Mouse (Mus musculus): ENCODE data around the gene Mfsd2b. TPM values are rescaled to one million over a fixed set of nuclear protein-coding genes. Genes with fewer than 3 reads are reported as not detected.

Mfsd2b gene
- polyA plus RNA-seq, 1 experiment from 2014 or later: 0.83 TPM

DNA sequence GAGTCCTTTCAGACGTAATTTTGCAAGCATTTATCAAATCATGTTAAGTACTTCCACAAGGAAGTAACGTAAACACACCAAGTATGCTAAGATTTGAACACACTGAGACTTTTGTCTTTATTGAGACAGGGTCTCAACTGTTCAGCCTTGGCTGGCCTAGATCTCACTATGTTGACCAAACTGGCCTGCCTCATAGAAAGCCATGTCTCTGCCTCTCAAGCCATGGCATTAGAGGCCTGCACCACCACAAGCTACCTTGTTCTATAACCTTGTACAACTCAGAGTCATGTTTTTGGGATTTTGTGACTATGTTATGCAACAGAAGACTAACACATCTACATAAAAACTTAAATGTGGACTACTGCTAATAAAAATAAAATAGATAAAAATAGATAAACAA, 7.9 kb upstream of the Mfsd2b start:
- no peak overlapping the region for H3K4me2 ChIP-seq (ENCODE audit: low read length)
- DNase-seq (ENCODE audit: low spot score) (no peak), ATAC-seq (no peak)
- H3K4me1 ChIP-seq (ENCODE audit: control insufficient read depth, insufficient read depth, low read length): no peaks in the 10 kb centered on the region
- H3K27ac ChIP-seq (ENCODE audit: low read depth, low read length): no peak overlapping the region
- 88% methylated on average over 2 of the region's 2 CpGs for WGBS
- H3K36me3 ChIP-seq (ENCODE audit: control insufficient read depth, insufficient read depth, low read length): peaks cover 40% of the 10 kb centered on the region
- no peak overlapping the region for H3K9ac ChIP-seq (ENCODE audit: low read length)
- H3K9me3 ChIP-seq (replicated peaks; ENCODE audit: control insufficient read depth, low read length): no peaks in the 10 kb centered on the region
- no peak overlapping the region for H3K4me3 ChIP-seq (ENCODE audit: low read depth, low read length)
- H3K27me3 ChIP-seq (replicated peaks; ENCODE audit: control insufficient read depth, insufficient read depth, low read length): no peaks in the 10 kb centered on the region

DNA sequence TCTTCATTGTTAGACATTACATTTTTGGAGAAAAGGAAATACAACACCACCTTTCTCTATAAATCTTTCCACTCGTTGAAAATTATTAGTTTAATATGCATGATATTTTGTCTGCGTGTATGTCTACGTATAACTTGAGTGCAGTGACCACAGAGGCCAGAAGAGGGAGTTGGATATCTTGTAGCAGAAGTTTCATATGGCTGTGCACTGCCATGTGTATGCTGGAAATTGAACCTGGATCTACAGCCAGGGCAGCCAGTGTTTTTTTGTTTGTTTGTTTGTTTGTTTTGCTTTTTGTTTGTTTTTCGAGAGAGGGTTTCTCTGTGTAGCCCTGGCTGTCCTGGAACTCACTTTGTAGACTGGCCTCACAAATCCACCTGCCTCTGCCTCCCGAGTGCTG, 4.9 kb upstream of the Mfsd2b start:
- 96% methylated on average over 5 of the region's 5 CpGs for WGBS
- peaks cover 38% of the 10 kb centered on the region for H3K36me3 ChIP-seq (ENCODE audit: control insufficient read depth, insufficient read depth, low read length)
- no peaks in the 10 kb centered on the region for H3K27me3 ChIP-seq (replicated peaks; ENCODE audit: control insufficient read depth, insufficient read depth, low read length)
- no peak overlapping the region for H3K9ac ChIP-seq (ENCODE audit: low read length)
- no peak overlapping the region for H3K27ac ChIP-seq (ENCODE audit: low read depth, low read length)
- peaks cover 6% of the 10 kb centered on the region for H3K4me1 ChIP-seq (ENCODE audit: control insufficient read depth, insufficient read depth, low read length)
- no peak for ATAC-seq
- no peak overlapping the region for H3K4me3 ChIP-seq (ENCODE audit: low read depth, low read length)
- H3K9me3 ChIP-seq (replicated peaks; ENCODE audit: control insufficient read depth, low read length): no peaks in the 10 kb centered on the region
- DNase-seq (ENCODE audit: low spot score): no peak
- H3K4me2 ChIP-seq (ENCODE audit: low read length): no peak overlapping the region

DNA sequence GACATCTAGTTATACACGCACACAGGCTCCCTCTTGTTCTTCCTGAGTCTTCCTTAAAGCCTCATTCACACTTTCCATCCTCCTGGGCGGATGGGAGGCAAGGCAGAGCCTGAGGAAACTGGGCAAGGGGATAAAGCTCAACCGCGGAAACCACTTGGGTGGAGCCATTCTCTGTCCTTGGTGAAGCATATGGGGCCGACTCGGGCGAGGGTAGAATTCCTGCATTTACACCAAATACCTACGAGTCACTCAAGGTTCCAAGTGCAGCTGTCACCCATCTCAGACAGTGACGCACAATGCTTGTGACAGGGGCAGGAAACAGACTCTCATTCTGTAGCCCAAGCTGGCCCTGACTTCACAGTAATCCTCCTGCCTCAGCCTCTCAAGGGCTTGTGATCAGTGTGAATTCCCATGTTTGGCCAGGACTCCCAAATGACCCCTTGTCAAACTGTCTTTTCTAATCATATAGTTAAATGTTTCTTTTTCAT, 4.2 kb upstream of the Mfsd2b start:
- H3K27ac ChIP-seq (ENCODE audit: low read depth, low read length): no peak overlapping the region
- ATAC-seq (no peak), DNase-seq (ENCODE audit: low spot score) (no peak)
- no peak overlapping the region for H3K9ac ChIP-seq (ENCODE audit: low read length)
- no peak overlapping the region for H3K4me2 ChIP-seq (ENCODE audit: low read length)
- H3K27me3 ChIP-seq (replicated peaks; ENCODE audit: control insufficient read depth, insufficient read depth, low read length): no peaks in the 10 kb centered on the region
- no peaks in the 10 kb centered on the region for H3K9me3 ChIP-seq (replicated peaks; ENCODE audit: control insufficient read depth, low read length)
- peaks cover 10% of the 10 kb centered on the region for H3K4me1 ChIP-seq (ENCODE audit: control insufficient read depth, insufficient read depth, low read length)
- no peak overlapping the region for H3K4me3 ChIP-seq (ENCODE audit: low read depth, low read length)
- H3K36me3 ChIP-seq (ENCODE audit: control insufficient read depth, insufficient read depth, low read length): peaks cover 34% of the 10 kb centered on the region
- 85% methylated on average over 9 of the region's 9 CpGs for WGBS

DNA sequence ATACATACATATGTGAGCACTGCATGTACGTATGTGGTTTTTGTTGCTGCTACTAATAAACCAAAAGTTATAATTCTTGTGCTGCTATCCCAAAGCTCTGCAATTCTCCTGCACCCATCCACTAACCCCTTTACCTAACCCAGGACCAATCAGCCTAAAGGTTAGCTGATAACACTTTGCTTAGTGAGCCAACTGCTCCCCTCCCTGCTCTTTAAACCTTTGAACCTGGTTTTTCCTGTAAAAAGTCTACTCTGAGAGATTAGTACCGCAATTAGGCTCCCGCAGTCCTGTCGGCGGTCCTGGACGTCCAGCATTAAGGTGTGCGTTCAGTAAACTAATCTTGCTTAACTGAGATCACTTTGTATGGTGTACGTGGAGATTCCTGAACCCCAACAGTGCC, 1.5 kb upstream of the Mfsd2b start:
- Histone ChIP-seq H3K9ac (ENCODE audit: low read length) (no peak overlapping the region), H3K27ac (ENCODE audit: low read depth, low read length) (no peak overlapping the region), H3K27me3 (replicated peaks; ENCODE audit: control insufficient read depth, insufficient read depth, low read length) (no peaks in the 10 kb centered on the region), H3K9me3 (replicated peaks; ENCODE audit: control insufficient read depth, low read length) (no peaks in the 10 kb centered on the region), H3K4me2 (ENCODE audit: low read length) (no peak overlapping the region), H3K4me3 (ENCODE audit: low read depth, low read length) (no peak overlapping the region), H3K36me3 (ENCODE audit: control insufficient read depth, insufficient read depth, low read length) (peaks cover 17% of the 10 kb centered on the region), H3K4me1 (ENCODE audit: control insufficient read depth, insufficient read depth, low read length) (peaks cover 10% of the 10 kb centered on the region)
- no peak for DNase-seq (ENCODE audit: low spot score)
- 75% methylated on average over 8 of the region's 8 CpGs for WGBS
- ATAC-seq: no peak

DNA sequence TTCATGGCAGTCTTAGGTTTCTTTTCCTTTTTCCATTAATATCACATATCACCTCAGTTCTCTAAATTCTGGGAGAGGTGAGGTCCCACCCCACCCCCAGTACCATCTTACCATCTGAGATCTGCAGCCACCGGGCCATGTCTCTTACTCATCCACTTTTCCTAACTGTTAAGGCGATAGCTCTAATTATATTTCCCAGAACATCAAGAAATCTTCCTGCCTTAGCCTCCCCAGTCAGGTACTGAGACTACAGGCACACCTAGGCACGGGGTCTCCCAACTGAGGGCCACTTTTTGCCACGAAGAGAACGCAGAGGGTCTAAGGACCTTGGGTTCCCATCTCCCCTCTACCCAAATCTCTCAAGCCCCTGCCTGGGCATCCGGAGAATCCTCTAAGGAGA, 628 bp downstream of the Mfsd2b start:
- peaks cover 5% of the 10 kb centered on the region for H3K36me3 ChIP-seq (ENCODE audit: control insufficient read depth, insufficient read depth, low read length)
- peak overlapping the region; percentile 55; the same call in 1 of the 2 replicates for H3K9ac ChIP-seq (ENCODE audit: low read length)
- no peaks in the 10 kb centered on the region for H3K27me3 ChIP-seq (replicated peaks; ENCODE audit: control insufficient read depth, insufficient read depth, low read length)
- H3K4me2 ChIP-seq (ENCODE audit: low read length): peak overlapping the region; percentile 82
- peak; percentile 16; the same call in 1 of the 2 replicates for ATAC-seq
- no peak overlapping the region for H3K27ac ChIP-seq (ENCODE audit: low read depth, low read length)
- no peaks in the 10 kb centered on the region for H3K9me3 ChIP-seq (replicated peaks; ENCODE audit: control insufficient read depth, low read length)
- peaks cover 10% of the 10 kb centered on the region for H3K4me1 ChIP-seq (ENCODE audit: control insufficient read depth, insufficient read depth, low read length)
- 0 out of 2 replicates have a peak overlapping the region, but pooled peaks have one; percentile 33 for H3K4me3 ChIP-seq (ENCODE audit: low read depth, low read length)
- no peak for DNase-seq (ENCODE audit: low spot score)
- 71% methylated on average over 6 of the region's 6 CpGs for WGBS

DNA sequence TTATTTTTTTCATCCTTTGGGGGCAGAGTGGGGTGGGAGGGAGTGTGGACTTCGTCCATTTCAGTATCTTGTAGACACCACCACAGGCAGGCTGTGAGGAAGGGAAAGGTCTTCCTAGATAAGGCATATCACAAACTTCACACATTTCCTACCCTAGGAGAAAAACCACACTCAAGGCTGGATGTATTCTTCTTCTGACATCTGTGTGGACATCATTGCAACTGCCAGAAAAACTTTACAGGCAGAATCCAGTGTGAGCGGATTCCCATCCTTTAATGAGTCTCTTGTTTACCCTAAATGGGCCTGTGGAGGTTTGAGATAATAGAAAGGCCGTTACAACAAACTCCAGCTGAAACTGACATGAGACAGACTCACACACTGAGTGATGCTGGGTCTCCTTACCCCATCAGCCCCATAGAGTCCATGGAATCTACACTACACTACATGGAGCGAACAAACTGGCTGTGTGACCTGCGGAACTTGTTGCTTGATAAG, 1.1 kb downstream of the Mfsd2b start:
- H3K9me3 ChIP-seq (replicated peaks; ENCODE audit: control insufficient read depth, low read length): no peaks in the 10 kb centered on the region
- H3K36me3 ChIP-seq (ENCODE audit: control insufficient read depth, insufficient read depth, low read length): peaks cover under 1% of the 10 kb centered on the region; the same call in 1 of the 2 replicates
- no peak for DNase-seq (ENCODE audit: low spot score)
- no peak for ATAC-seq
- no peaks in the 10 kb centered on the region for H3K27me3 ChIP-seq (replicated peaks; ENCODE audit: control insufficient read depth, insufficient read depth, low read length)
- 85% methylated on average over 5 of the region's 5 CpGs for WGBS
- no peak overlapping the region for H3K4me3 ChIP-seq (ENCODE audit: low read depth, low read length)
- no peak overlapping the region for H3K4me2 ChIP-seq (ENCODE audit: low read length)
- no peak overlapping the region for H3K9ac ChIP-seq (ENCODE audit: low read length)
- no peak overlapping the region for H3K27ac ChIP-seq (ENCODE audit: low read depth, low read length)
- H3K4me1 ChIP-seq (ENCODE audit: control insufficient read depth, insufficient read depth, low read length): peaks cover 10% of the 10 kb centered on the region

DNA sequence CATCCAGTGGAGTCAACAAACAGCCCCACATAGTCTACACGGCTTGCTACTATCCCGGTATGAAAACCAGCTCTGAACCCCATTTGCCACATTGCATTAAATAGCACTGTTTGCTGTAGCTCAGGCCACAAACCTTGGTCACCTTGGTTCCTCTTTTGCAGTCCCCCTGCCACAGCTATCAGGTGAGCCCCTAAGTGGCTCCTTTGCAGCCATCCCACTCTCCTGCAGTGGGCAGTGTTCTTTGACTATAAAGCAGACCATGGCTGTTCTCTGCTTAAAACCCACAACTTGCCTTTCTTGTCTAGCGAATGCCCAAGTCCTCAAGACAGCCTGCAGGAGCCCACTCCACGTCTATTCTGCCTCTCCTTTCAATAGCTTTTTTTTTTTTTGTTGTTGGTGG, 1.9 kb downstream of the Mfsd2b start:
- Histone ChIP-seq H3K4me3 (ENCODE audit: low read depth, low read length) (no peak overlapping the region), H3K27ac (ENCODE audit: low read depth, low read length) (no peak overlapping the region), H3K9ac (ENCODE audit: low read length) (no peak overlapping the region), H3K4me2 (ENCODE audit: low read length) (no peak overlapping the region), H3K4me1 (ENCODE audit: control insufficient read depth, insufficient read depth, low read length) (peaks cover 10% of the 10 kb centered on the region), H3K36me3 (ENCODE audit: control insufficient read depth, insufficient read depth, low read length) (no peaks in the 10 kb centered on the region), H3K27me3 (replicated peaks; ENCODE audit: control insufficient read depth, insufficient read depth, low read length) (no peaks in the 10 kb centered on the region), H3K9me3 (replicated peaks; ENCODE audit: control insufficient read depth, low read length) (no peaks in the 10 kb centered on the region)
- DNase-seq (ENCODE audit: low spot score) (no peak), ATAC-seq (no peak)
- WGBS: 56% methylated on average over 4 of the region's 4 CpGs

DNA sequence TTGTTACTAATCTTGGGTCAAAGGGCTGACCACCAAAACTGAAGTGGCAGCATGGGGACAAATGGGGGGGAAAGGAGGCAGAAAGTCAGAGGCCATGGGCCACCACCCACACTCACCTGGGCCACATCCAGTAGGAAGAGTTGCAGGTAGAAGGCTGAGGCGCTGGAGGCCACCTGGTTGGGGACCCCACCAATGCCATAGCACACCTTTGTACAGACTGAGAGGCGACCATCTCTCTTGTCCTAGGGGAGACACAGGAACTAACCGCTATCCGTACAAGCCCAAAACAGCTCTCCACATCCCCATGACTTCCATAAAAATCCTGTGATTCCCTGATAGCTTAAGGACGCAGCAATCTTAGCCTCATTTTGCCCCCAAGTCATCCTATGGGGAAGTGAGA, 2.9 kb downstream of the Mfsd2b start:
- H3K36me3 ChIP-seq (ENCODE audit: control insufficient read depth, insufficient read depth, low read length): no peaks in the 10 kb centered on the region
- WGBS: 89% methylated on average over 5 of the region's 5 CpGs

DNA sequence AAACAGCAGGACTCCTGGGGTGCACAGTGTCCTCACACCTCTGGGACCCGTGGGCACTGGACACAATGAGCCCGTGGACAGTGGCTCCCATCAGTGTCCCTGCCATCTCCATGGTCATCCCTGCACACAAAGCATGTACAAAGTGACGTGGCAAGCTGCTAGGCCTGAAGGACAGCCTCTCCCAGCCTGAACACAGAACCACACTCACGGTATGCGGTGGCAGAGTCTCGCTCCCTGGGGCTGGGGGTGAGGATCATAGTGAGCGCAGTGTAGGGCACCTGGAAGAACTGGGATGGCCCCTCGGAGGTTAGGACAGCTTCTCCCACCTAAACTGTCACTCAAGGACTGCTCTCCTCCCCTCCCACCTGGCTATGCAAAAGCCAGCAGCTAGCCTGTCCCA, 5.2 kb downstream of the Mfsd2b start:
- Histone ChIP-seq H3K4me2 (ENCODE audit: low read length) (no peak overlapping the region), H3K27ac (ENCODE audit: low read depth, low read length) (no peak overlapping the region), H3K4me3 (ENCODE audit: low read depth, low read length) (no peak overlapping the region), H3K27me3 (replicated peaks; ENCODE audit: control insufficient read depth, insufficient read depth, low read length) (no peaks in the 10 kb centered on the region), H3K36me3 (ENCODE audit: control insufficient read depth, insufficient read depth, low read length) (no peaks in the 10 kb centered on the region), H3K9me3 (replicated peaks; ENCODE audit: control insufficient read depth, low read length) (no peaks in the 10 kb centered on the region), H3K9ac (ENCODE audit: low read length) (no peak overlapping the region), H3K4me1 (ENCODE audit: control insufficient read depth, insufficient read depth, low read length) (peaks cover 3% of the 10 kb centered on the region; the same call in 1 of the 2 replicates)
- DNase-seq (ENCODE audit: low spot score) (no peak), ATAC-seq (no peak)
- 79% methylated on average over 8 of the region's 8 CpGs for WGBS

More for the DNA sequence above, 2.9 kb downstream of the Mfsd2b start:
- no peak for ATAC-seq
- Histone ChIP-seq H3K27me3 (replicated peaks; ENCODE audit: control insufficient read depth, insufficient read depth, low read length) (no peaks in the 10 kb centered on the region), H3K9ac (ENCODE audit: low read length) (no peak overlapping the region), H3K4me3 (ENCODE audit: low read depth, low read length) (no peak overlapping the region), H3K4me1 (ENCODE audit: control insufficient read depth, insufficient read depth, low read length) (peaks cover 10% of the 10 kb centered on the region), H3K27ac (ENCODE audit: low read depth, low read length) (no peak overlapping the region), H3K9me3 (replicated peaks; ENCODE audit: control insufficient read depth, low read length) (no peaks in the 10 kb centered on the region), H3K4me2 (ENCODE audit: low read length) (no peak overlapping the region)
- no peak for DNase-seq (ENCODE audit: low spot score)
